Mouse (Mus musculus) adrenal gland, postnatal 14 days (tissue): ENCODE results near the gene Usf3. TPM values are rescaled to one million over a fixed set of nuclear protein-coding genes. Genes with fewer than 3 reads are reported as not detected.

Experiments used
- DNase-seq: peaks from one replicate; pipeline ENCODE4 v3.0.0; 2021; ENCODE audit warnings: mixed read lengths
- total RNA-seq: library from RNA; stranded (reverse); gene quantifications from 2 replicates; pipeline ENCODE4 v1.2.3, GENCODE M21; 2021

Gene Usf3
- total RNA-seq, 1 experiment from 2014 or later = 25.5 TPM

DNA sequence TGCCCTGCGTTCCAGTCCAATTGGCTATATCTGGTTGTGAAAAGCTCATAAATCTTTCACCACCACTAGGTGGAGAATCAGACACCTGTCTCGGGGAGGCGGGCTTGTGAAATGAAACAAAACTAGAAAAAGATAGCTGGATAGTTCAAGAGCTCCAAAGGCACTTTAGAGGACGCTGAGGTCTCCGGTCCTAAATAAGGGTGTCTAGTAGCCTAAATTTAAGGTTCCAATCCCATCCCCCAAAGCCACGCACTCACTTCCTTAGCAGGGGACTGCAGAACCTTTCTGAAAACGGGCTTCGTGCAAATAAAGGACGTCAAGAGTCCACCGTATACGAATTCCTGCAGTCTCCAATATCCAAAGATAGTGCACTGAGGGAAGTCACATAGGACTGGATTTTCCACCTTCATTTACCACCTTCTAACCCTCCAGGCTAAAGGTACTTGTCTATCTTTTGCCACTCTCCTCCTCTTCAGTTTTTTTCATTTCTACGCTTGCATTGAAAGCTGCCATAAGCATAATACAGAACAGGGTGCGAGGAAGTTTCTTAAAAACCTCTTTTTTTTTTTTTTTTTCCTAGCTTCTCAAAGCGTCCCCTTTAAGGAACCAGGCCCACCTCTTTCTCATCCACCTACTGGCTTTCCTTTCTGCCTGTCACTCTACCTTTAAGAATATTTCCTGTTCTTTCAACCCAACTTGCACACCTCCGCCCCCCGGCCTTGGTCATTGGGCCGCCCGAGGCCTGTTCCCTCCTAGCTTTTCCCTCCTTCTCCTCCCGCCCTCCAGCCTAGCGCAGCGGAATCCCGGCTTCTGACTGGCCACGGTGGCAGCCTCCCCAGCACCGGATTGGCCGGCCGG is 520 bp upstream of the Usf3 start:
- DNase-seq = peak; percentile 100

DNA sequence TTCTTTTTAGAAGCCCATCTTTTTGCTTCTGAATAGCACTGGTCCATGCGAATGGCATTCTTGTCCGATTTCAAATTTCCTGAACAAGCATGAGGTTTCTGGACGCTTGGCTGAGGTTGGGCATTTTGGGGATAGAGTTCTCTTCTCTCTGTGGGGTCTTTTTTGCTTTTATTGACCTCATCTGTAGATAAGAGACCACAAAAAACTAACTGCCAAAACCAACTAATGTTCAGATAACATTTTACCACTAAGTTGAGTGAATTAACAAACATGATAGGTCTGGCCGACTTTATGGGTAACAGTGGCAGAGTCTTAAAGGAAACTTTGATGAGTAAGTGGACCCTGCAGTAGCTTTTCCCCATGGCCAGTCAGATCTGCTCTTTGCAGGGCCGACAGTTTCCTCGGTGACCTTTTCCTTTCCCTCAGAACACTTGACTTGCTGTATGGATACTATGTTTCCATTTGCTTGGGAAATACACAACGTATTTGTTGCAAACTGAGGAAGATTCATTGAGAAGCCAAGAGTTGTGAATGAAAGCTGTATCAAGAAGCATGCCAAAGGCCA is 1.0 kb downstream of the Usf3 start:
- DNase-seq = no peak

DNA sequence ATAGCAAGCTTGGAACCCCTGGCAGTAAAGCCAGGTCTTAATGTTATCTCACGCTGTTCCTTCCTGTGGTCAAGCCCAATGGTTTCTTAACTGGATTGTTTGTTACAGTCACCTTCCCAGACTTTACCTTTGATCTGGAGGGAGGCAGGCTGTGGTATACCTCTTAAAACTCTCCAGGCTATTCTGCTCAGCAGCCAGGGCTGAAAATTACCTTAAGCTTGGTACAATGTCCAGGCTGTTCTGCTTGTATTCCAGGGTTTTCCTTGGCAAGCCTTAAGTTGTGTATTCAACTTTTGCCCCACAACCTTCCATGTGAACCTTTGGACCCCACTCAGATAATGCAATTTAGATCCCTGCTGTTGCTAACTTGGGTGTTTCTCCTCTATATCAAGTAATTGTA is 2.0 kb downstream of the Usf3 start:
- DNase-seq = no peak

DNA sequence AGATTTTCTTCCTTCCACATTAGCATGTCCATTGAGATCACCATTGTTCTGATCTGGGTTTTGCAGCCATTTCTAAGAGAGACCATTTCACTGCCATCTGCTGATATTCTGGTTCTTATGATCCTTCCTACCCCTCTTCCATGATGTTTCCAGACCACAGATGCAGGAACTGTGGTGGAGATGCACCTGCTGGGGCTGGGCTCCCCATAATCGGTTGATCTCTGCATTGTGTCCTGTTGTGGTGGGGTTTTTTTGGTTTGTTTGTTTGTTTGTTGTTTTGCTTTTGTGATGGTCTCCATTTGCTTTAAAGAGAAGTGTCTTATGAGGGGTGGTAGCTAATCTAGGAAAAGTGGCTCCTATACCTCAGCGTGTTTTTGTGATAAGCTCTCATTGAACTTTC is 3.5 kb downstream of the Usf3 start:
- no peak for DNase-seq

DNA sequence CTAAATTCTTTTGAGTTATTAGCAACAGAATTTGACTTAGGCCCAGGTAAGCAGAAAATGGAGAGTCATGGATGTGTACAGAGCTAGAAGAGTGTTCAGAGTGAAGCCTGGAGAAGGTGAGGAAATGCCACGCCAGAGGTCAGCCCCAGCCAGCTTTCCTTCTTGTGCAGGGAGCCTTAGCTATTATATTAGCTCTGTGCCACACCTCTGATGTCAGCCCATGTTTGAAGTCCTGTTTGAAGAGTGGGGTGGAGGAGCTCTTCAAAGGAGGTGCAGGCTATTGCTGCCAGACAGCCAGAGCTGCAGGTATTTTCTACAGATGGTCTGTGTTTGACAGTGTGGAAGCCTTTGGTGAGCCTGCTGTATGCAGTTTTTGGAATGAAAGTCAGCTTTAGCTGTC is 5.5 kb downstream of the Usf3 start:
- no peak for DNase-seq

DNA sequence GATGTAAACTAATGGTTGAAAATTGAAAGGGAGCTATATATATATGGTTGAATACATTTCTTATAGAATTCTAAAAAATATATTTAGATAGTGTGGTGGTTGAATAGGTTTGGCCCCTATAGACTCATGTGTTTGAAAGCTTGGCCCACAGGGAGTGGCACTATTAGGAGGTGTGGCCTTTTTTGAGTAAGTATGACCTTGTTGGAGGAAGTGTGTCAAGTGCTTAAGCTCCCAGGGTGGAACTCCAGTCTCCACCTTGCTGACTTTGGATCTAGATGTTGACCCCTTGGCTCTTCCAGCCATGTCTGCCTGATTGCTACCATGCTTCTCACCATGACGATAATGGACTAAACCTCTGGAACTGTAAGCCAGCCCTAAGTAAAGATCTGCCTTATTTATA is 9.6 kb downstream of the Usf3 start:
- DNase-seq = no peak

DNA sequence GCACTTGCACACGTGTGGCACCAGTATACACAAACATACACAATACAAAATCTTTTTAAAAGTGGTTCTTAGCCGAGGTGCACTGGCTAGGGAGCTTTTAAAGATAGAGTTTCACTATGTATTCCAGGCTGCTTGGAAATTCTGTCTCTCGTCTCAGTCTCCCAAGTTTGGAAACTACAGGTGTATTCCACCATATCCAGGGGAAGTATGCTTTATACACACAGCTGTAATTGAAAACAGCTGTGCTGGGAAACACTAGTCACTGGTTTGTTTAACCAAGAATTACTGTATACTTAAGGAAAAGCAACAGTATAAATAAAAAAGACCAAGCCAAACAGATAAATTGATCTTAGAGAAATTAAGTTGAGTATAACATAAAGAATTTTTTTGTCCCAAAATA is 11.7 kb downstream of the Usf3 start:
- DNase-seq = no peak

DNA sequence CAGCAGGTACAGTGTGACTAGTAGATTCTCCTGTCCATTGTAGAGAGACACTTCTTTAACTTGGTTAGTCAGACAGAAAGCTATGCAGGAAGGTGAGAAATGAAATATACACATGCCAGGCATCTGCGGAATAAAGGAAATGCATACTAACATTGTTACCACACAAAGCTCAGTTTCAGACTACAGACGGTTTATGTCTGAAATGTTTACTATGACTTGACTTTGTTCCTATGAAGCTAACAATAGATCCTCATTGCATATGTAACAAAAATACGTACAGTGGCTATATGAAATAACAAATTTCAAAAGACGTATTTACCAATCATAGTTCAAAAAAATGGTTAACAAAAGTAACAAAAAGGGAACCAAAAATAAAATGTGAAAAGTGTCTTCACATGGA is 14.1 kb downstream of the Usf3 start:
- no peak for DNase-seq

DNA sequence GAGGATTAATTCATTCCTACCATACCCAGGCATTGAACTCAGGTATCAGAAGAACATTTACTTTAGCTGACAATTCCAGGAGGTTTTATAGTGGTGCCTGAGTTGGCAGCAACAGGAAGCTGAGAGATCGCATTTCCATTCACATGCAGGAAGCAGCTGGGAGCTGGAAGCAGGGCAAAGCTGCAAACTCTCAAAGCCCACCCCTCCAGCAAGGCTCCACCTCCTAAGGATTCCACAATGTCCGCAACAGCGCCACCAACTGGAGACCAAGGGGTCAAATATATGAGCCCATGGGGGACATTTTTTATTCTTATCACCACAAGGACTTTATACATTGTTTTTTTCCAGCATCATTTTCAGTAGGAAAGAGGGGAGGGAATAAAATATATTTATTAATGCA is 15.7 kb downstream of the Usf3 start:
- no peak for DNase-seq

DNA sequence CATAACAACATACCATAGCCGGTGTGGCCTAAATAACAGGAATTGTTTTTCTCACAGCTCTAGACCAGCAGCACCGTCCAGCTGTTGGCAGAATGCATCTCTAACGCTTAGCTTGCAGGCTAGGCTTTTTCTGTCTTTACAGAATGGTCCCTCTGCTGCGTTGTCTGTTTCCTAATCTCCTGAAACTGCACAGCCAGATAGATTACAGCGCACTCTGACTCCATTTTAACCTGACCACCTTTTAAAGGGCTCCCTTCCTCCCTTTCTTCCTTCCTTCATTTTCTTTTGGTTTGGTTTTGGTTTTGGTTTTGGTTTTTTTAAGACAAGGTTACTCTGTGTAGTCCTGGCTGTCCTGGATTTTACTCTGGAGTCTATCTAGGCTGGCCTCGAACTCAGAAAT is 17.0 kb downstream of the Usf3 start:
- no peak for DNase-seq

DNA sequence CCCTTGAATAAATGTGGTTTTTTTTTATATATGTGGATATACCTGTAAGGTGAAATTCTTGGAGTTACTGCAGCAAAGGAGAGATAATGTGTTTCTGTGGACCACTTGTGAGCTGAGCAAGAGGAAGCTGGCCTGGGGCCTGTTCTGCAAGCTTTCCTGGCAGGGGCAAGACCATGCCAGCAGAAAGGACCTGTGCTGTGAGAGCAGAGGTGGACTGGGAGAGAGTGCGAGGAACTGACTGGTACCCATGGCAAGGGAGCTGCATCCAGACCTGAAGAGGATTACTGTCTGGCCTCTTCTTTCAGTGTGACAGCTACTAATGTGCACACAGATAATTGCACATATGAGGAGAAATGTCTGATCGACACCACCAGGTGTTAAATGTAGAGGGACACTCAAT is 17.9 kb downstream of the Usf3 start:
- no peak for DNase-seq

DNA sequence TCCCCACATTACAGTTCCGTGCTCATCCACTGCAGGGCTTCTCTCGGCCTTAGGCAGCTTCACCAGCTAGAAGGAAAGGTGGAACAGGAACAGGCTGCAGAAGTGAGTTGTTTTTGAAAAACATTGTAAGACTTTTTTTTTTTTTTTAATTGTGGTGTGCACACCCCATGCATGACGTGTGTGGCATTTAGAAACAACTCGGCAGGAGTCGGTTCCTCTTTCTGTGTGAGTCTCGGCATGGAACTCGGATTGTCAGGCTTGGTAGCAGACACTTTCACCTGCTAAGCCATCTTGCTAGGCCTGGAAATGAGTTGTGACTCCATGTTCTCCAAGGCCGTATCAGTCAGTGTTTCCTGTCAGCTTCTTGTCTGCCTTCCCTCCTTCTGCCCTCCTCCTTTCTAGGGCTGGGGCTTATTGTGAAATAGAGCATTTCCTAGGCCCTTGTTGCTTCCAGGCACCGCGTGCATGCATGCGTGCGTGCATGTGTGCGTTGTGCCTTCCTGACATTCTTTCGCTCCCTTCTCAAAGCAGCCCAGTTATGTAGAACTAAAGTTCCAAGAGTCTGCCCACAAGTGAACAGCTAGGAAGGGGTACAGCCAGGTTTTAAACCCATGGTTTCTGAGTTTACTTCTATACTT is 26.1 kb downstream of the Usf3 start:
- DNase-seq = no peak

DNA sequence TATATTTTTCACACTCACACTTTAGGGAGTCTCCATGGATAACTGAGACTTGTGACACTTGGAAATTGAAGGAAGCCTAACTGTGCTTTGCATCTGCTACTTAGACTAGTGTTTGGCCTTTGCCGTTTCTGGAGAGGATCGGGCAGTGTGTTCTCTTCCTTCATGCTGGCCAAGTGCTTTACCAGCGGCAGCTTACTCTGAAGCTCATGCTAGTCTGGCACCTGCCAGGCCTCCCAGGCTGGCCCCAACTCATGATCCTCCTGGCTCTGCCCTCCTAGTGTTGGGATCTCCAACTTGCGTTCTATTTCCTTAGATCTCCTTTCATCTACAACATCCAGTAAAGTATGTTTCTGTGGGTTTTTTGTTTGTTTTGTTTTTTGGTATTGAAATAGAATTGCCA is 27.1 kb downstream of the Usf3 start:
- no peak for DNase-seq

DNA sequence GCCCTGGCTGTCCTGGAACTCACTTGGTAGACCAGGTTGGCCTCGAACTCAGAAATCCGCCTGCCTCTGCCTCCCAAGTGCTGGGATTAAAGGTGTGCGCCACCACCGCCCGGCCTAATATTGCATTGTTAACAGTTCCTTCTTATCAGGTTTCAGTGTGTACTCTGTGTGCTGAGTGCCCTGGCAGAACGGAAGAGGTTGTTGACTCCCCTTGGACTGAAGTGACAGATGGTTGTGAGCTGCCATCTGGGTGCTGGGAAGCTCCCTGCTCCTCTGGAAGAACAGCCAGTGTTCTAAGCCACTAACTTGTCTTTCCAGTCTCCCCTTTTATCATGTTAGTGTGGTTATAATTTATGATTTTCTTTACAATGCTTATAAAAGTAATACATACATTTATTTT is 31.3 kb downstream of the Usf3 start:
- DNase-seq = no peak

DNA sequence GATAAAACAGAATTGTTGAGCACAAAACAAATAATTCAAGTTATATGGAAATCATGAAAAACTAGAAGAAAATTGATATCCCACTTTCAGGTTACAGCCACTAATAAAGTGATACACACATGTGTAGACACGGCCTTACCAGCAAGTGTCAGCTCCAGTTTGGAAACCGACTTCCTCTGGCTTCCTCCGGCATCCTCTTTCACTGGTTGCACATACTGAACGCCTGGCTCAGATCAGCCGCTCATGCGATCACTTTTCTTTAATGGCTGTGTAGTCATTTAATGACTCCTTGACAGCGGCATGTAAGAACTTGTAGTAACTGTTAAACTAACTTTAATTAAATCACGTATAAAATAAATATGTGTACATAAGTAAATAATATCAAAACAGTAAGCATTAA is 32.9 kb downstream of the Usf3 start:
- no peak for DNase-seq

DNA sequence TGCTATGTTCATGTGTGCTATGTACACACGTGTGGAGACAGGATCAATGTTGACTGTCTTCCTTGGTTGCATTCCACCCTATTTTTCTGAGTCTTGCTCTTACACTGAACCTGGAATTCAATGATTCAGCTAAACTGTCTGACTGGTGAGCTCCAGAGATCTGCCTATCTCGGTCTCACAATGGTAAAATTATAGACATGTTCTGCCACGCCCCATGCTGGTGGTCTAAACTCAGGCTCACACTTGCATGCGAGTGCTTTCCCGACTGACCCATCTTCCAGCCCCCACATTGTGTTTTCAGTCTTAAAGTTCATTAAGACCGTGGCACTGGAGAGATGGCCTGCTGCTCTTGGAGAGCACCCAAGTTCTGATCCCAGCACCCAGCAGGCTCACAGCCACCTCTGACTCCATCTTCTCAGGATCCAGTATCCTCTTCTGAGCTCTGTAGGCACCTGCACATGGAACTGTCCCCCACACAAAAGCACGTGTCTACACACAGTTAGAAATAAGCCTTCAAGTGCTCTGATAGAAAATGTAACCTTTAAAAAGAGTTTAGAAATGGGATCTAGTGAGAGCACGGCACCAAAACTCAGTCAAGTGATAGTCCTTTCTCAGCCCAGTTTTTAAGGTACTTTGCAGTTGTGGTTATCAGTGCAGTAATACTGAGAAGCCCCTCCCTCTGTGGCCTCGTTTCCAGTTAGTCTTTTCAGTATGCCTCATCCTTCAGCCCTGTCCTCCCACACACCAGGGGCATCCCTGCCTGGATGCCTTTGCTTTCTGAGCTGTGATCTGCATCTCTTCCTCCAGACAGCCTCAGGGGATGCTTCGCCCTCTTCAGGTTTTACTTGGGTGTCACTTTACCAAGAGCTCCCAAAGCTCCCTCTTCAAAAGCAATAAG is 37.4 kb downstream of the Usf3 start:
- no peak for DNase-seq

DNA sequence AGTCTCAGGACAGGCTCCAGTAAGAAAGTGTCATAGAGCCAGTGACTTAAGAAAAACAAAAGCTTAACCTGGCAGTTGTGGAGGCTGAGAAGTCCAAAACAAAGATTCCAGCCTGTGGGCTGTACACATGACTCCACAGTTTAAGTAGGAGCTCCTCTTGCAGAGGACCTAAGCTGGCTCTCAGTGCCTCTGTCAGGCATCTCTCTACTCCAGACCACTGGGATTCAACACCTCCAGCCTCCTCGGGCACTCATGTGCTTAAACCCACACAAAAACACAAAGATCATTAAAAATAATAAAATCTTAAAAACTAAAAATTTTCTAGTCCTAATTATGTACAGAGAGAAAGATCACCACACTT is 38.0 kb downstream of the Usf3 start:
- no peak for DNase-seq

DNA sequence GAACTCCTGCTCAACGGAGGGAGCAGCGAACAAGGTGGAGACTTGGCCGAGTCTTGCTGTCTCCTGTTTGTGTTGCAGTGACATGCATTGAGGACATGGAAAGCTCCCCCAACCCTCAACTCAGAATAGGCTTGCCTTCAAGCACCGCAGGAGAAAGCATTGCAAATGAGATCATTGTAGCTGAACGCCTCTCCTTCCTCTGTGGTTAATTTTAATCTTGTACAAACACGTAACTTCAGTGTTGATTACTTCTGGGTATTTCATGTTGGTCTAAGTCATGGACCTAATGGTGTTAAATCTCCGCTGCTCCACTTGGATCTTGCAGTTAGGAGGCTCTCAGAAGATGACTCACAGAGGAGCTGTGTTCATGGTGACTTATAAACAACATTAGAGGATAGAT is 39.7 kb downstream of the Usf3 start:
- DNase-seq = no peak

DNA sequence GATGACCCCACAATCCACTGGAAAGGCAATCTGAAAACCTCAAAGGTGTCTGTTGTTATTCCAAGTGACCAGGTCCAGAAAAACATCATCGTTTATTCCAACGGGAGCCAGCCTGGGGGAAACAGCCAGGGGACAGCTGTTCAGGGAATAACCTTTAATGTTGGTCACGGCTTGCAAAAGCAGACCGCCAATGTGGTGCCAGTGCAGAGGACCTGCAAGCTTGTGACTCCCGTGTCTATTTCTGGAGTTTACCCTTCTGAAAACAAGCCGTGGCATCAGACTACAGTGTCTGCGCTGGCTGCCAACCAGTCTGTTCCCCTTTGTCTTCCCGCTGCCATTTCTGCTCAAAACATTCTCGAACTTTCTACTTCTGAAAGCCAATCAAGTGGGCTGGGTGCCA is 42.5 kb downstream of the Usf3 start:
- DNase-seq = no peak

DNA sequence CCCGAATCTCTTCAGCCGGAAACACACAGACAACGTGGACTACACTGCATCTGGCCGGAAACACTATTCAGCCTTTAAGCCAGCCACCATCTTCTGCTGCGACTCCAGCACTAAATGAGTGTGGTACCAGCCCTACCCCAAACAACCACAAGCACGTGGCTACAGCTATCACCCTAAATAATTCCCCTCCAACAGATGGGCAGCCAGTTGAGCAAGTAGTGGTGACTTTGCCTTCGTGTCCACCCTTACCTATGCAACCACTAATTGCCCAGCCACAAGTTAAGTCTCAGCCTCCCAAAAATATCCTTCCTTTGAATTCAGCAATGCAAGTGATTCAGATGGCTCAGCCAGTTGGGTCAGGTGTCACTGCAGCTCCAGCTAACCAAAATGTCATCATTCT is 43.4 kb downstream of the Usf3 start:
- no peak for DNase-seq

DNA sequence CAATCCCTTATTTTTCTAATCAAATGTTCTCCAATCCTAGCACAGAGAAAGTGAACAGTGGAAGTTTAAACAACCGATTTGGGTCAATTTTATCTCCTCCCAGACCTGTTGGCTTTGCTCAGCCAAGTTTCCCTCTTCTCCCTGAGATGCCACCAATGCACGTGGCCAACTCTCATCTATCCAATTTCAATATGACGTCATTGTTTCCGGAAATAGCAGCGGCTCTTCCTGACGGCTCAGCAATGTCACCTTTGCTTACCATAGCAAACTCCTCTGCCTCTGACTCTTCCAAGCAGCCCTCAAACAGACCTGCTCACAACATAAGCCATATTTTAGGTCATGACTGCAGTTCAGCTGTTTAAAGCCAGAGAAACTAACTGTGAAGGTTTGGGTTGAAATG is 48.4 kb downstream of the Usf3 start:
- no peak for DNase-seq

DNA sequence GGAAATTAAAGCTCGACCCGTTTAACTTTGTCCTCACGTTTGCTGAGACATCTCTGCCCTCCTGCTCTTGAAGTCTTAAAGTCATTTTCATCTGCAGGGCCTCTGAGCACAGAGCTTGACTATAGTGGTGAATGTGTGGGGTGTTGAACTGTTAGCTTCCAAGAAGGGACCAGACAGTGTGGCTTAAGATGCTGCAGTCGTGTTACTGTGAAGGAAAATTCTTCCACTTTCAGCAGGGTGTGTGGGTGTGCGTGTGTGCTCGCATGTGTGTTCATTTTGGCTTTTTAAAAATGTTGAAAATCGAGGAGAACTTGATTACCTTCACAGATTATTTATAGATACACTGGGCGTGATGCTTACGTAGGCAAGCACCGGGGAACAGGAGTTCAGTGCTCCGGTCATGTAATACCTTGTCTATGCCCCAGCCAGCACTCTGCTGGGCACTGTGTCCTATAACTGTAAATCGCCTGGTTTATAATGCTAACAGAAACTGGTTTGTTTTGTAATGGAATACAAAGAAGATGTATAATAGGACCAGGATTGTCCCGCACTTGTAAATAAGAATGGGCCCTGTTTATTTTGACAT is 53.8 kb downstream of the Usf3 start:
- no peak for DNase-seq

DNA sequence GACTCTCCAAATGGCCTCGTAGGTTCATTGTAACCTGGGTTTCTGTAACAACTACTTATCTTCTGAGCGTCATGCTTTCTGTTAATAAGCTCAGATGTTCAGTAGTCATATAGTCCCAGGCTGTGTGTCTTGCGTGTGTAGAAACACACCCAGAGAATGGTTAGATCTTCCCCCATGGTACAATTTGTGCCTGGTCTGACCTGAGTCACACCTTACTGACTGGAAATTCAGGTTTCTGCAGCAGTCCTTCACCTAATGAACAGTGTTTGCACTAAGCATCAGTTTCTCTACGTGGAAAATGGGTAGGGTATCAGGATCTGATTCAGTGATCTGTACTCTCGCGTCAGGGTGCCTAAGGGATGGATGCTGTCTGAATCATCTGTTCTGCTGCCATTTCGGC is 60.0 kb downstream of the Usf3 start:
- no peak for DNase-seq
